Mouse (Mus musculus): ENCODE results near the gene Alkbh3. TPM values are rescaled to one million over a fixed set of nuclear protein-coding genes. Genes with fewer than 3 reads are reported as not detected.

The Alkbh3 gene
- polyA plus RNA-seq, 1 experiment from 2014 or later, result 58.8 TPM

- Histone ChIP-seq H3K9me3 (ENCODE audit: control insufficient read depth) (no peaks in the 10 kb centered on the region), H3K9ac (ENCODE audit: low read depth, low read length) (no peak overlapping the region), H3K4me3 (ENCODE audit: low read depth, low read length) (no peak overlapping the region), H3K4me2 (replicated peaks; ENCODE audit: low read depth) (no peak overlapping the region), H3K36me3 (ENCODE audit: control insufficient read depth, insufficient read depth) (peaks cover 50% of the 10 kb centered on the region), H3K27me3 (replicated peaks; ENCODE audit: control insufficient read depth, insufficient read depth, low read length) (no peaks in the 10 kb centered on the region), H3K4me1 (replicated peaks; ENCODE audit: control insufficient read depth, insufficient read depth, low read length) (no peaks in the 10 kb centered on the region), H3K27ac (ENCODE audit: low read depth, low read length) (peak overlapping the region; percentile 54)
- 49% methylated on average over 4 of the region's 4 CpGs for WGBS
- peak; percentile 27; the same call in 1 of the 2 replicates for TF ChIP-seq CTCF (IDR thresholded peaks at IDR 0.05; ENCODE audit: low read depth)
- no peak; the same call in 1 of the 2 replicates for ATAC-seq
Measured at GRCm38 (mm10) chr2:93982457-93983235, 28.0 kb downstream of the Alkbh3 start.

DNA sequence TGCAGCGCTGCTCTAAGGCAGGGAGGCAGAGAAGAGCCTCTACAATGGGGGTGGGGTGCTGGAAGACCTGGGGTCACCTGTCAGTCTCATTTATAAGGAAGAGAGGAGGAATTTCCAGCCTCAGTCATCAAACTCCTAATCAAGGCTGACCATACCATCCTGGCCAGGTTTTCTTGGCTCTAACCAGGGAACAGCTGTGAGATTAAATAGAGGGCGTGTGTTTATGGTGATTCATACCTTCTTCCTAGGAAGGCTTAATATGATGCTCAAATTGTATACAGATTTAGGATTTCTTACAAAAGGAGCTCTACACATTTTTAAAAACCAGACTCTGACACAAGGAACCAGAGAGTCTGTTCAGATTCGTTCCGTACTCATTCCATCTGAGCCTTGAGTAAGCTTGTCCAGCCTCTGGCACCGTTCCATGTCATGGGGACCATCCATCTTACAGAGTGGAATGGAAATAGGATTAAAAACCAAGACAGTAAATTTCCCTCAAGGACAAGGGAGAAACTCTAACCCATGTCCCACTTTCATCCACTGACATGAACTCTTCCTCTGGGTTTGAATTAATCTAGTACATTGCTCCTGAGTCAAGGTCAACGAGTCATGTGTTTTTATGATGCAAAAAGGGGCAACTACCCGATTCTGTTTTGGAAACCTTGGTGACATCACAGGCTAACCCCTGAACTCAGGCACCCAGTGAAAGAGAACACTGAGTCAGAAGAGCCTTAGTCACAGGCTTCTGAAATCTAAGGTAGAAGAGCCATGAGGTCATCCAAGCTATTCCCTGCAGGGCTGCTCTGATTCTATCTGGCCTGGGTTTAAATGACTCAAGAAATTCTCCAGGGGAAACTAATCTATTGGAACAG, 31.1 kb downstream of the Alkbh3 start:
- Histone ChIP-seq H3K27me3 (replicated peaks; ENCODE audit: control insufficient read depth, insufficient read depth, low read length) (no peaks in the 10 kb centered on the region), H3K36me3 (ENCODE audit: control insufficient read depth, insufficient read depth) (peaks cover 27% of the 10 kb centered on the region), H3K9ac (ENCODE audit: low read depth, low read length) (no peak overlapping the region), H3K4me2 (replicated peaks; ENCODE audit: low read depth) (no peak overlapping the region), H3K4me1 (replicated peaks; ENCODE audit: control insufficient read depth, insufficient read depth, low read length) (no peaks in the 10 kb centered on the region; the same call in 1 of the 2 replicates), H3K9me3 (ENCODE audit: control insufficient read depth) (no peaks in the 10 kb centered on the region), H3K27ac (ENCODE audit: low read depth, low read length) (peak overlapping the region; percentile 23; the same call in 1 of the 2 replicates), H3K4me3 (ENCODE audit: low read depth, low read length) (no peak overlapping the region)
- ATAC-seq, result no peak
- WGBS, result 71% methylated on average over 7 of the region's 7 CpGs
- no peak for TF ChIP-seq CTCF (IDR thresholded peaks at IDR 0.05; ENCODE audit: low read depth)

DNA sequence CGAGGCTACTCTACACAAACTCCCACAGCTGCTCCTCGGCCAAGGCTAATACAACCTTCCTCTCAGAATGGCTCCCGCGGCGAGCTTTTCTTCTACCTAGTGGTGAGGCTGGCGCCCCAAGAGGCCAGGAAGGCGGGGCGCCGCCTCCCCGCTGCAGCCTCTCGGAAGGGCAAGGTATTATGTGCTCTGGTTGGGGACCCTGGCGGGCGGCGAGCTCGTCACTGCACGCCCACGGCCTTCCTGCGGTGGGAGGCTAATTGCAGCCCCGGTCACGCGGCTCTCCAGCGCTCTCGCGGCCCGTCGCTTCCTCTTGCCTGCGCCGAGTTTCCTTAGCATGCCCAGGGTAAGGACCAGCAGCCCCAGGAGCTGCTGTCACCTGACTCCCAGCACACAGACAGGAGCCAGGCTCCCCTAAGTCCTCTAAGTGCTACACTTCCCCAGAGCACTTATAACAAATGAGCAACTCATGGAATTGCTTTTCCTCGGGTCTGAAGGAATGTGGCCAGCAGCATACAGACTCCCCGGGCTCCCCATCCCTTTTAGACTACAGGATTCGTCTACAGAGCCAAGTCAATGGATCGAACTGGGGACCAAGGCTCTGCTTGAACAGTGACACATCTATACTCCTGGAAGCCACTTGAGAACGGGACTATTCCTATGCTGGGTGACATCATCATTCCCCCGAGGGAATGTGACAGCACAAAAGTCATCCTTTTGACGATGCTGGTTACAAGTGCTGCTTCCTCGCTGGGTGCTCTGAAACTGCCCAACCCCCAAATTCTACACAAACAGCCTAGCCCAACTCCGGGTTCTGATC, 34.0 kb downstream of the Alkbh3 start:
- peak; percentile 65 for ATAC-seq
- TF ChIP-seq CTCF (IDR thresholded peaks at IDR 0.05; ENCODE audit: low read depth), result peak; percentile 62
- Histone ChIP-seq H3K27ac (ENCODE audit: low read depth, low read length) (peak overlapping the region; percentile 64), H3K27me3 (replicated peaks; ENCODE audit: control insufficient read depth, insufficient read depth, low read length) (no peaks in the 10 kb centered on the region), H3K4me3 (ENCODE audit: low read depth, low read length) (peak overlapping the region; percentile 35), H3K4me1 (replicated peaks; ENCODE audit: control insufficient read depth, insufficient read depth, low read length) (no peaks in the 10 kb centered on the region; the same call in 1 of the 2 replicates), H3K9me3 (ENCODE audit: control insufficient read depth) (no peaks in the 10 kb centered on the region), H3K36me3 (ENCODE audit: control insufficient read depth, insufficient read depth) (peaks cover 17% of the 10 kb centered on the region), H3K9ac (ENCODE audit: low read depth, low read length) (peak overlapping the region; percentile 40), H3K4me2 (replicated peaks; ENCODE audit: low read depth) (peak overlapping the region; percentile 77)
- under 1% methylated on average over 37 of the region's 37 CpGs for WGBS

DNA sequence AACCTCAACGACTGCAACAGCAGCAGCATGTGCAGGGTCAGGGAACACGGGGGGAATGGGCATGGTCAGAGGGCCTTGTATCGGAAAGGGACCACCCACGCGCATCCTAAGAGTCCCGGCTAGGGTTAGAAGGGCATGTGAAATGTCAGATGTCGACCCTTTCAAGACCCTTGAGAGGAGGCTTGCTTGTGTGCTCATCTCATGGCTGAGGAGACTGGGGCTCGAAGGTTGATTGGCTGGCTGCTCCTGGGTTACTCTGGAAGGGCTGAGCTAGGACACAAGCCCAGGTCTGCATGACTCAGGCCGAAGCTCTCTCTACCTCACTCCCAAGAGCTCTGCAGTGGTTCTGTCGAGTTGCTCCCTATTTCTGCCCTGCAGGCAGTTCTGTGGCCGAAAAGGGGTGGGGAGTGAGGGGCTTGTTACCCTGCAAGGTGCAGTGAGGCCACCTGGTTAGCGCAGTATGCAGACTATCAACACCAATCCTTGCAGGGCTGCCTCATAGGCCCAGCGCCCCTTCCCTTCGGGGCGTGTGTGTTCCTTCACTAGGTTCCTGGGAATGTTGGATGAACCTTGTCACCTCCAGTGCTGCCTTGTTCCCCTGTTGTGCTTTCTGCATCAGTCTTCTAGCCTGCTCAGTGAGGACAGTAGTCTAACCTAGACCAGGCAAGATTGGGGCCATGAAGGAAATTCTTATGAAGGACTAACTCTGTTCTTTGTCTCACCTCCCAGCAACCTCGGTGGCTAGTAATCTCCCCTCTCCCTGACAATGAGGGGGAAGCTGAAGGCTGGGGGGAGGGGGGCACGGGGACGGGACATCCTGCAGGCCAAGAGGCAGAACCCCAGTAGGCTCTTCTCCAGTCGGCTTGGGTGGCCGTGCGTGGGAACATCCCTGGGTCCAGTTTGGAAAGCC, 34.8 kb downstream of the Alkbh3 start:
- peak overlapping the region; percentile 35 for H3K4me3 ChIP-seq (ENCODE audit: low read depth, low read length)
- H3K9ac ChIP-seq (ENCODE audit: low read depth, low read length), result peak overlapping the region; percentile 40
- no peaks in the 10 kb centered on the region for H3K27me3 ChIP-seq (replicated peaks; ENCODE audit: control insufficient read depth, insufficient read depth, low read length)
- peak; percentile 17 for ATAC-seq
- peaks cover 8% of the 10 kb centered on the region; the same call in 1 of the 2 replicates for H3K36me3 ChIP-seq (ENCODE audit: control insufficient read depth, insufficient read depth)
- 32% methylated on average over 21 of the region's 21 CpGs for WGBS
- no peaks in the 10 kb centered on the region for H3K9me3 ChIP-seq (ENCODE audit: control insufficient read depth)
- peak overlapping the region; percentile 64 for H3K27ac ChIP-seq (ENCODE audit: low read depth, low read length)
- peak overlapping the region; percentile 77 for H3K4me2 ChIP-seq (replicated peaks; ENCODE audit: low read depth)
- no peaks in the 10 kb centered on the region; the same call in 1 of the 2 replicates for H3K4me1 ChIP-seq (replicated peaks; ENCODE audit: control insufficient read depth, insufficient read depth, low read length)
- no peak for TF ChIP-seq CTCF (IDR thresholded peaks at IDR 0.05; ENCODE audit: low read depth)

- H3K4me1 ChIP-seq (replicated peaks; ENCODE audit: control insufficient read depth, insufficient read depth, low read length), result no peaks in the 10 kb centered on the region; the same call in 1 of the 2 replicates
- no peak for TF ChIP-seq CTCF (IDR thresholded peaks at IDR 0.05; ENCODE audit: low read depth)
- no peak overlapping the region; the same call in 1 of the 2 replicates for H3K27ac ChIP-seq (ENCODE audit: low read depth, low read length)
- H3K4me2 ChIP-seq (replicated peaks; ENCODE audit: low read depth), result no peak overlapping the region
- no peak overlapping the region for H3K4me3 ChIP-seq (ENCODE audit: low read depth, low read length)
- H3K27me3 ChIP-seq (replicated peaks; ENCODE audit: control insufficient read depth, insufficient read depth, low read length), result no peaks in the 10 kb centered on the region
- 50% methylated on average over 7 of the region's 7 CpGs for WGBS
- no peaks in the 10 kb centered on the region for H3K9me3 ChIP-seq (ENCODE audit: control insufficient read depth)
- ATAC-seq, result no peak
- H3K36me3 ChIP-seq (ENCODE audit: control insufficient read depth, insufficient read depth), result 0 out of 2 replicates have a peak, but pooled peaks cover under 1% of the 10 kb centered on the region
- H3K9ac ChIP-seq (ENCODE audit: low read depth, low read length), result no peak overlapping the region
Measured at GRCm38 (mm10) chr2:93975041-93975440, 35.6 kb downstream of the Alkbh3 start.

Measured in intestine, postnatal 0 days (tissue).